Mouse (Mus musculus) left cerebral cortex, postnatal 10 days (tissue): ENCODE measurements around the gene Ahdc1. TPM values are rescaled to one million over a fixed set of nuclear protein-coding genes. Genes with fewer than 3 reads are reported as not detected.
"Not testable (repeated sequence)": the region's sequence is repeated elsewhere in the genome, so short reads cannot be mapped to it uniquely, and the experiment has no call there.

Source experiments
- DNase-seq, 2 experiments: peaks; one replicate each; pipeline ENCODE4 v3.0.0; 2021 to 2022; ENCODE audit warnings: low spot score in 2 of 2, mixed read lengths in 1 of 2; ENCODE audit errors: extremely low spot score in 1 of 2
- intact Hi-C: fragments of 180-260 bp; cut with DNase I; formaldehyde crosslinking; loops from one replicate; pipeline ENCODE4 v1.15.1; 2025
- total RNA-seq, 2 experiments: library from RNA; stranded (reverse); gene quantifications; 2 replicates each; pipeline ENCODE4 v1.2.3; 2021

Ahdc1 gene
- total RNA-seq, 2 experiments from 2014 or later: 70.0 to 71.1 TPM

DNA sequence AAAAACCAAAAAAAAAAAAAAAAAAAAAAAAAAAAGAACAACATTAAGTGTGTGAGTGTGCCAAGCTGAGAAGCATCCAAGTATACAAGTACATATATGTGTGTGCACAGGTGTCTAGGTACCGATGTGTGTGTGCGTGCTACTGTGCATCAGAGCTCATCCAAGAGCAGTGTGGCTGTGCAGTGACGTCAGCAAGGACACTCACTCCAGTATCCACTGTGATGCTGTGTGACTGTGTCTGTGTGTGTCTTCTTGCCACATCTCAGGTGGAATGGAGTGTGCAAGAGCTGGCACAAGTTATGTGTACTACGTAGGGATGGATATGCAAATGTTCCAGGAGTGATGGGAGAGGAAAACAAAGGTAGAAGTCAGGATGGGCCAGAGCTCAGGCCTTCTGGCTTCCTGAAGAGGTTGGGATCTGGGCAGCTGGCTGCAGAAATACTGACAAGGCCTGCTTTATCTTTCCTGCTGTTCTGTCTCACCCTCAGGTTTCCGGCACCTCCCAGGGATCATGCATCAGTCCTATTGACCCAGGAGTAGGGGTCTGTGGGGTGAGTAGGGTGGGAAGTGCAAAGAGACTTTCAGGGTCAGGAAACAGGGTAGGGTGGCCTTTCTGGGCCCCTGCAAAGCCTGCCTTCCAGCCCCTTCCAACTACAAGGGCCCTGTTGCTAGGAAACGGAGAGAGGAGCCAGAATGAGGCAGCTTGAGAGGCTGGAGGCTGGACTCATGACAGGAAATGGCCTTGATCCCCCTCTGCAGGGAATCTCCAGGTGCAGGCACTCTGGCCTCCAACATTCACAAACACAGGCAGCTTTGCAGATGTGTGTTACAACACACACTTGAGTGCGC lies 27.2 kb upstream of the Ahdc1 start:
- peak; percentile 60 to 72 for DNase-seq
- intact Hi-C loops: no loop called here

DNA sequence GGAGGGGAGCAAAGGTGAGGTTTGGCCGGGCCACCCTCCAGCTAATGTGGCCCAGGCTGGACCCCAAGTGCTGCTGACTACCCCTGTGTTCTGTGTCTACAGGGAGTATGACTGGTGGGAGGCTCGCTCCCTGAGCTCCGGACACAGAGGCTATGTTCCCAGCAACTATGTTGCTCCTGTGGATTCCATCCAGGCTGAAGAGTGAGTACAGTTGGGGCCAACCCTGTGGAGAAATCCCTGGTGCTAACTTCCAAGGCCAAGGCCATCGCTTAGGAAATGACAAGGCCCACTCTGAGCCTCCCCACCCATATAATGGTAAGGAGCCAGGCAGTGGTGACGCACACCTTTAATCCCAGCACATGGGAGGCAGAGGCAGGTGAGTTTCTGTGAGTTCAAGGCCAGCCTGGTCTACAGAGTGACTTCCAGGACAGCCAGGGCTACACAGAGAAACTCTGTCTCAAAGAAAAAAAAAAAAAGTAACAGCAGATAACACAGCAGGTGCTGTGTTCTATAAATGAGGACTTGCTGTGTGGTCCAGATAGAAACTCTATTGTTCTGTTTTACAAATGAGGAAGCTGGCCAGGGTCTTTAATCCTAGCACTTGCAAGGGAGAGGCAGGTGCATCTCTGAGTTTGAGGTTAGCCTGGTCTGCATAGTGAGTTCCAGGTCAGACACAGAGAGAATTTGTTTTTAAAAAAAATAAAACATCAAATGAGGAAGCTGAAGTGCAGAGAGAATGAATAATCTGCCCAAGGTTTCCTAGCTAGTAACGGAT lies 22.3 kb upstream of the Ahdc1 start:
- DNase-seq: no peak
- intact Hi-C loops: no loop called here

DNA sequence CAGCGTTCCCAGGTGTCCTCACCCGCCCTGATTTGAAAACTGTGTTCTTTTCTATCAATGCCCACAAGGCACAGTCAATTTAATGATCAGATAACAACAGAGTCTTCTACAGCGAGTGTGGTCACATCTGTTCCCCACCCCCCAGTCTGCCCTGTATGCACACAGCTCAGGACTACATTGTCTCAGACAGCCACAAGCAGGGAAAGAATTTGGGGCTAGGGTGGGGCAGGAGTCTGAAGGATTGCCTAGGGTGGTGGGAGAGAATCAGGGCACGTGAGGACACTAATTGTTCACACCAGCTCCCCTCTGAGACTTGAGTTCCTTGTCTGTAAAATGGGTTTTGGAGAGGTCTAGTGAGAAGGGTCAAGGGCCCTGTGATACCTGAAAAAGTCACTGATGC lies 17.5 kb upstream of the Ahdc1 start:
- DNase-seq: no peak
- intact Hi-C loops: no loop called here

DNA sequence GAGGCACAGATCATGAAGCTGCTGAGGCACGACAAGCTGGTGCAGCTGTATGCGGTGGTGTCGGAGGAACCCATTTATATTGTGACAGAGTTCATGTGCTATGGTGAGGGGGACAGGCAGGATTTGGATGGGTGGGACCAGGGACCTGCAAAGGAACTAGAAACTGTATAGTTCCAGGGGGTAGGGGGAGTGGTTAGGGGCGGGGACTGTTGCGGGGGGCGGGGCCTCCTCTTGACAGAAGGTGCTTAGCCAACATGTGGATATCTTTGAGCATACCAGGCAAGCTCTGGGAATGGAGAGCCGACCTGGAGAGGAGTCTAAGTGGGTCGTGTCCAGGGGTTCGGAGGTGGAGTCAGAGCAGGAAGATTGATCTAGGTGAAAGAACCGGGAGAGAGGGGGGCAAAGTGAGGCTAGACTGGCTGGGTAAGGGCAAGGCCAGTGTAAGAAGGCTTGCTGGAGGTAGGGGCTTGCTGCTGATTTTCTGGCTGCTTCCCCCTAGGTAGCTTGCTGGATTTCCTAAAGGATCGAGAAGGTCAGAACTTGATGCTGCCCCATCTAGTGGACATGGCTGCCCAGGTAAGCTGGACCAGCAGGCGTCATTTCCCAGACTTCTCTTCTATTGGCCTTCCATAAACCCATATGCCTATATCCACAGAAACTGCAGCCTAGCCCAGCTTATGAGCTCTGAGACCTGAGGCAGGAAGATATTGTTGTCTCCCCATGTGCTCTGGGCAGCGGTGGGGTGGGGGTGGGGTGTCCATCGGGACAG lies 13.4 kb upstream of the Ahdc1 start:
- intact Hi-C loops: no loop called here
- DNase-seq: no peak

- intact Hi-C loops: no loop called here
- DNase-seq: peak in 1 of 2 experiments; percentile 69
These were observed 8.2 kb upstream of the Ahdc1 start for GRCm38 (mm10) chr4:133002896-133003295.

- intact Hi-C loops: no loop called here
- peak in 1 of 2 experiments; percentile 31 for DNase-seq
These were observed 7.6 kb upstream of the Ahdc1 start for GRCm38 (mm10) chr4:133003316-133004018.

DNA sequence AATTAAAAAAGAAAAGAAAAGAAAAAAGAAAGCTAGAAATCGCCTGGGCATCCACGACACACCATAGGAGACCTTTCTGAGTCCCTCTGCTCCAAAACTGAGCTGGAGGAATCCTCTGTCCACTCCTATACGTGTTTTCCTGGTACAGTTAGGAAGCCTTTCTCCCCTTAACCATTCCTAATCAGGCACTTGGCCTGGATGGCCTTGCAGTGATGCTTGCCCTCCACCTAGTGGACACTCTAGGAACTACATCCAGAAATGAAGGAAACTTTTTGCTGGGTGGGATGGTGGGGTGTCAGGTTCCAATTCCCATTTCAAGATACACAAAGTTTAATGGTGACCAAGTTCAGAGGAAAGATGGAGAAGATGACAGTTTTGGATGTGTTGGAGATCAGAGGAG lies 5.8 kb upstream of the Ahdc1 start:
- DNase-seq: peak in 1 of 2 experiments; percentile 67
- intact Hi-C loops: loop anchor here (1.0 to 5.0 kb wide), 2 partner anchors 60 to 447 kb away; no protein-coding TSS in a partner anchor

DNA sequence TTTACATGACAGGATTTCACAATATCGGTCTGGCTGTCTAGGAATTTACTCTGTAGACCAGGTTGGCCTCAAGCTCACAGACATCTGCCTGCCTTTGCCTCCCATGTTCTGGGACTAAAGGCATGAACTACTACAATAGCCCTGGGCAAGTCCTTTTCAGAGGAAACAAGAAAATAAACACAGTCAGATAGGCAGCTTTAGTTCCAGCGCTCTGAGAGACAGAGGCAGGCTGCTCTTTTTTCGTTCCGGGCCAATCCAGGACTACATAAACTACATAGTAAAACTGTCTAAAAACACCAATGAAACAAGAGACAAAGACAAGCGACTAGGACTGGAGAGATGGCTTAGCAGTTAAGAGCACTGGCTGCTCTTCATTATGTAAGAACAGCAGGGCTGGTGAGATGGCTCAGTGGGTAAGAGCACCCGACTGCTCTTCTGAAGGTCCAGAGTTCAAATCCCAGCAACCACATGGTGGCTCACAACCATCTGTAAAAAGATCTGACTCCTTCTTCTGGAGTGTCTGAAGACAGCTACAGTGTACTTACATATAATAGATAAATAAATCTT lies 5.1 kb upstream of the Ahdc1 start:
- intact Hi-C loops: loop anchor here (1.0 to 5.0 kb wide), 2 partner anchors 61 to 446 kb away; no protein-coding TSS in a partner anchor
- not testable (repeated sequence) for DNase-seq

GRCm38 (mm10) chr4:133007513-133008380 lies 3.3 kb upstream of the Ahdc1 start:
- intact Hi-C loops: loop anchor here (5.0 kb wide), 1 partner anchor 445 kb away; no protein-coding TSS in a partner anchor
- peak in 1 of 2 experiments; percentile 58 for DNase-seq

GRCm38 (mm10) chr4:133009131-133009530 lies 1.9 kb upstream of the Ahdc1 start:
- DNase-seq: peak in 1 of 2 experiments; percentile 66
- intact Hi-C loops: loop anchor here (5.0 kb wide), 1 partner anchor 443 kb away; no protein-coding TSS in a partner anchor

DNA sequence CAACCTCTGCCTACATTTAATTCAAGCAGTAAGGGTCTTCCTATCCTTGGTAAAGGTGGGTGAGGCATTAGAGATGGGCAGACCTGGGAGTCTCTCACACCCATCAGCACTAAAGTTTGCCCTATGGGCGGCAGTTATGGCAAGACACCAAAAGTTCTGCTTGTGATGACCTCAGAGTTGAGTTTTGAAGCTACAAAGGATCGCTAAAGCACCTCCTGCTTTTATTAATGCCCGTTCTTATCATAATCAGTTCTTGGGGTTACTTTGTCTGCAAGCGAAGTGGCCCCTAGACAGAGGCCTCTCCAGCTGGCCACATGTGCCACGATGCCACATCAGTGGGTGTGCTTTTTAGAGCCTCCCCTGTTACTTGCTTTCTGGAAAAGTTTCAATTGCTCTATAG lies 1.4 kb upstream of the Ahdc1 start:
- intact Hi-C loops: loop anchor here (2.0 to 5.0 kb wide), 3 partner anchors 203 to 443 kb away; partner anchors contain the start of genes Cd164l2 and Gpr3
- DNase-seq: no peak

- DNase-seq: peak in 1 of 2 experiments; percentile 54
- intact Hi-C loops: loop anchor here (2.0 to 5.0 kb wide), 2 partner anchors 202 to 290 kb away; partner anchors contain the start of genes Cd164l2 and Gpr3
These were observed 449 bp upstream of the Ahdc1 start for GRCm38 (mm10) chr4:133010611-133011010.

- intact Hi-C loops: loop anchor here (2.0 to 5.0 kb wide), 2 partner anchors 200 to 289 kb away; partner anchors contain the start of genes Cd164l2 and Gpr3
- peak in 1 of 2 experiments; percentile 84 for DNase-seq
These were observed 1.0 kb downstream of the Ahdc1 start for GRCm38 (mm10) chr4:133011821-133012775.

GRCm38 (mm10) chr4:133012776-133013265 lies 1.8 kb downstream of the Ahdc1 start:
- peak in 1 of 2 experiments; percentile 75 for DNase-seq
- intact Hi-C loops: loop anchor here (5.0 kb wide), 1 partner anchor 199 kb away; the partner anchor contains the start of genes Cd164l2 and Gpr3

- intact Hi-C loops: loop anchor here (5.0 kb wide), 1 partner anchor 199 kb away; the partner anchor contains the start of genes Cd164l2 and Gpr3
- DNase-seq: peak in 1 of 2 experiments; percentile 75
These were observed 2.3 kb downstream of the Ahdc1 start for GRCm38 (mm10) chr4:133013266-133013891.
